Mouse (Mus musculus) midbrain, embryonic 14.5 days (tissue): ENCODE measurements around the gene Fam187b. TPM values are rescaled to one million over a fixed set of nuclear protein-coding genes. Genes with fewer than 3 reads are reported as not detected.

Experiments
- ATAC-seq: fragments of 200-750 bp; cut with Nextera tagmentation; 2 replicates; pipeline ENCODE4 v1.8.0; 2017; ENCODE audit warnings: moderate number of reproducible peaks, moderate library complexity; ENCODE audit not compliant: low FRiP score, low TSS enrichment
- DNase-seq: peaks from one replicate; pipeline ENCODE4 v3.0.0-alpha.2; 2015
- H3K27ac ChIP-seq: fragments of 300-500 bp; sonication (generic); replicated peaks from 2 replicates; pipeline ENCODE4 v1.5.1; 2014; ENCODE audit warnings: mild to moderate bottlenecking, low read depth, low read length, moderate library complexity
- H3K27me3 ChIP-seq: fragments of 300-500 bp; sonication (generic); 2 replicates; pipeline ENCODE4 v1.6.1; 2014; ENCODE audit warnings: low read length, control low read depth, mixed read lengths; ENCODE audit not compliant: control insufficient read depth, insufficient read depth
- H3K36me3 ChIP-seq: fragments of 300-500 bp; sonication (generic); 2 replicates; pipeline ENCODE4 v1.6.1; 2014; ENCODE audit warnings: low read length, control low read depth; ENCODE audit not compliant: control insufficient read depth, insufficient read depth
- H3K4me1 ChIP-seq: fragments of 300-500 bp; sonication (generic); 2 replicates; pipeline ENCODE4 v1.6.1; 2014; ENCODE audit warnings: mild to moderate bottlenecking, antibody characterized with exemption, low read length, control low read depth; ENCODE audit not compliant: control insufficient read depth, insufficient read depth
- H3K4me2 ChIP-seq: fragments of 300-500 bp; sonication (generic); 2 replicates; pipeline ENCODE4 v1.6.1; 2014; ENCODE audit warnings: mild to moderate bottlenecking, low read length, moderate library complexity
- H3K4me3 ChIP-seq: fragments of 300-500 bp; sonication (generic); replicated peaks from 2 replicates; pipeline ENCODE4 v1.5.1; 2014; ENCODE audit warnings: low read depth, low read length
- H3K9ac ChIP-seq: fragments of 300-500 bp; sonication (generic); replicated peaks from 2 replicates; pipeline ENCODE4 v1.6.1; 2014; ENCODE audit warnings: mild to moderate bottlenecking, low read length, moderate library complexity
- H3K9me3 ChIP-seq: fragments of 300-500 bp; sonication (generic); 2 replicates; pipeline ENCODE4 v1.6.1; 2016; ENCODE audit warnings: low read length, control low read depth, mixed read lengths; ENCODE audit not compliant: control insufficient read depth
- whole genome bisulfite sequencing: fragments of 180-500 bp; shearing (Covaris S2); extraction: QIAGEN DNeasy Blood & Tissue Kit; methylation state at CpG from one replicate; pipeline ENCODE4 v1.1.7; 2014; 5-methylcytosine and 5-hydroxymethylcytosine counted together
- polyA plus RNA-seq: library from polyadenylated mRNA; unstranded; fragments of >200 nt; fragmentation: Nextera tagmentation; extraction: Ambion mirVana; gene quantifications from 2 replicates; pipeline ENCODE4 v1.2.1, GENCODE M21; 2014

The Fam187b gene
- polyA plus RNA-seq, 1 experiment from 2014 or later = 0.37 TPM

DNA sequence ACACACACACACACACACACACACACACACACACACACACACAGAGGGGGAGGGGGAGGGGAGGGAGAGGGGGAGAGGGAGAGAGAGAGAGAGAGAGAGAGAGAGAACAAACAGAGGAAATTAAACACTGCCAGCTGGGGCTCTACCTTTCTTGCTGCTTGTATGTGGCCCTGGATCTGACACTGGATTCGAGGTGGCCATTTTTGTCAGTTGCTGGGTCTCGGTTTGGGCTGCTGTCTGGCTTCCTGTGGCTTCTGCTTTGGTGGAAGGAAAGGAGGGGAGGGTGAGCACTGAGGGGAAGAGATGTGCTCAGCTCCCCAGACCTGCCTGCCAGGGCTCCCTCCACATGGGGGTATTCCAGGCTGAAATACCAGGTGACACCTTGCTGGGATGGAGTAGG lies 64.1 kb downstream of the Fam187b start:
- Histone ChIP-seq H3K4me1 (no peaks in the 10 kb centered on the region), H3K4me3 (no peak overlapping the region), H3K9me3 (no peaks in the 10 kb centered on the region), H3K27ac (no peak overlapping the region), H3K9ac (no peak overlapping the region), H3K4me2 (no peak overlapping the region), H3K27me3 (peaks cover 5% of the 10 kb centered on the region), H3K36me3 (no peaks in the 10 kb centered on the region)
- WGBS = 72% methylated on average over 2 of the region's 2 CpGs
- ATAC-seq = no peak
- DNase-seq = no peak

GRCm38 (mm10) chr7:31039011-31039410 lies 65.4 kb downstream of the Fam187b start:
- Histone ChIP-seq H3K9me3 (no peaks in the 10 kb centered on the region), H3K4me2 (no peak overlapping the region), H3K27me3 (peaks cover 5% of the 10 kb centered on the region), H3K36me3 (no peaks in the 10 kb centered on the region), H3K4me3 (no peak overlapping the region), H3K4me1 (no peaks in the 10 kb centered on the region), H3K9ac (no peak overlapping the region), H3K27ac (no peak overlapping the region)
- ATAC-seq (no peak), DNase-seq (no peak)
- WGBS = 87% methylated on average over 4 of the region's 4 CpGs

Other genes starting within 250 kb of the Fam187b start
- gene Tmem147, start 244.2 kb upstream of the Fam187b start, polyA plus RNA-seq = 238 and 290 TPM in 2 replicates
- gene Gapdhs, start 230.1 kb upstream of the Fam187b start, polyA plus RNA-seq = 0.83 and 1.2 TPM in 2 replicates
- 0.82 and 3.8 TPM in 2 replicates for gene Sbsn, start 222.3 kb upstream of the Fam187b start, polyA plus RNA-seq
- gene Dmkn, start 210.0 kb upstream of the Fam187b start, polyA plus RNA-seq = 0.78 and 0.87 TPM in 2 replicates
- gene Krtdap, start 185.9 kb upstream of the Fam187b start, polyA plus RNA-seq = not detected in 2 replicates
- gene Ffar2, start 150.0 kb upstream of the Fam187b start, polyA plus RNA-seq = 0.11 TPM in 1 of 2 replicates, not detected in the other
- not detected in 2 replicates for gene Ffar3, start 117.6 kb upstream of the Fam187b start, polyA plus RNA-seq
- not detected in 2 replicates for gene Ffar1, start 112.2 kb upstream of the Fam187b start, polyA plus RNA-seq
- gene Cd22, start 93.4 kb upstream of the Fam187b start, polyA plus RNA-seq = not detected in 2 replicates
- 1.8 and 2.8 TPM in 2 replicates for gene Mag, start 58.9 kb upstream of the Fam187b start, polyA plus RNA-seq
- gene Hamp2, start 49.1 kb upstream of the Fam187b start, polyA plus RNA-seq = not detected in 2 replicates
- not detected in 2 replicates for gene Hamp, start 29.8 kb upstream of the Fam187b start, polyA plus RNA-seq
- 26.2 and 30.4 TPM in 2 replicates for gene Usf2, start 17.0 kb upstream of the Fam187b start, polyA plus RNA-seq
- gene Lsr, start 326 bp upstream of the Fam187b start, polyA plus RNA-seq = 9.9 and 15.6 TPM in 2 replicates
- 7.9 and 10.8 TPM in 2 replicates for gene Fxyd5, start 68.7 kb downstream of the Fam187b start, polyA plus RNA-seq
- 99.9 and 159 TPM in 2 replicates for gene Fxyd7, start 77.7 kb downstream of the Fam187b start, polyA plus RNA-seq
- 2.8 and 9.0 TPM in 2 replicates for gene Fxyd1, start 83.4 kb downstream of the Fam187b start, polyA plus RNA-seq
- gene Lgi4, start 85.6 kb downstream of the Fam187b start, polyA plus RNA-seq = 0.16 and 0.17 TPM in 2 replicates
- not detected in 2 replicates for gene Fxyd3, start 102.9 kb downstream of the Fam187b start, polyA plus RNA-seq
- 0.26 TPM in 1 of 2 replicates, not detected in the other for gene Hpn, start 141.5 kb downstream of the Fam187b start, polyA plus RNA-seq
- 5.6 TPM in 2 replicates for gene Scn1b, start 153.2 kb downstream of the Fam187b start, polyA plus RNA-seq
- gene Gramd1a, start 182.1 kb downstream of the Fam187b start, polyA plus RNA-seq = 205 and 232 TPM in 2 replicates